Mouse (Mus musculus): ENCODE data around the gene Ispd. TPM values are rescaled to one million over a fixed set of nuclear protein-coding genes. Genes with fewer than 3 reads are reported as not detected.

Ispd gene
- polyA plus RNA-seq, 2 experiments from 2014 or later = 0.98 to 1.4 TPM

GRCm38 (mm10) chr12:36471411-36471810 is 90.2 kb downstream of the Ispd start:
- ATAC-seq = no peak

GRCm38 (mm10) chr12:36474171-36474570 is 92.9 kb downstream of the Ispd start:
- ATAC-seq = no peak

GRCm38 (mm10) chr12:36475269-36475668 is 94.0 kb downstream of the Ispd start:
- no peak for ATAC-seq

GRCm38 (mm10) chr12:36476476-36476875 is 95.2 kb downstream of the Ispd start:
- no peak for ATAC-seq

GRCm38 (mm10) chr12:36477501-36477900 is 96.3 kb downstream of the Ispd start:
- ATAC-seq = no peak

GRCm38 (mm10) chr12:36477926-36478325 is 96.7 kb downstream of the Ispd start:
- no peak for ATAC-seq

- no peak for ATAC-seq
These were observed 100.5 kb downstream of the Ispd start for GRCm38 (mm10) chr12:36481742-36482141.

- ATAC-seq = no peak
These were observed 102.1 kb downstream of the Ispd start for GRCm38 (mm10) chr12:36483346-36483745.

- ATAC-seq = no peak
These were observed 116.3 kb downstream of the Ispd start for GRCm38 (mm10) chr12:36497565-36497964.

GRCm38 (mm10) chr12:36507111-36507903 is 126.1 kb downstream of the Ispd start:
- ATAC-seq = no peak

- no peak for ATAC-seq
These were observed 128.8 kb downstream of the Ispd start for GRCm38 (mm10) chr12:36509954-36510642.

GRCm38 (mm10) chr12:36521774-36522173 is 140.5 kb downstream of the Ispd start:
- ATAC-seq = no peak

GRCm38 (mm10) chr12:36523515-36523914 is 142.3 kb downstream of the Ispd start:
- ATAC-seq = no peak

GRCm38 (mm10) chr12:36530920-36531319 is 149.7 kb downstream of the Ispd start:
- ATAC-seq = no peak

- ATAC-seq = no peak
These were observed 150.3 kb downstream of the Ispd start for GRCm38 (mm10) chr12:36531421-36532072.

GRCm38 (mm10) chr12:36532525-36532924 is 151.3 kb downstream of the Ispd start:
- ATAC-seq = no peak

- ATAC-seq = no peak
These were observed 152.1 kb downstream of the Ispd start for GRCm38 (mm10) chr12:36533160-36533900.

- no peak for ATAC-seq
These were observed 153.3 kb downstream of the Ispd start for GRCm38 (mm10) chr12:36534589-36534988.

- ATAC-seq = no peak
These were observed 164.1 kb downstream of the Ispd start for GRCm38 (mm10) chr12:36545318-36545717.

GRCm38 (mm10) chr12:36549474-36549873 is 168.2 kb downstream of the Ispd start:
- ATAC-seq = no peak

- ATAC-seq = no peak
These were observed 173.4 kb downstream of the Ispd start for GRCm38 (mm10) chr12:36554697-36555096.

GRCm38 (mm10) chr12:36564146-36564545 is 182.9 kb downstream of the Ispd start:
- ATAC-seq = no peak

- ATAC-seq = no peak
These were observed 185.7 kb downstream of the Ispd start for GRCm38 (mm10) chr12:36566974-36567373.
